Mouse (Mus musculus) hindbrain, embryonic 14.5 days (tissue): ENCODE results near the gene Lamb3. TPM values are rescaled to one million over a fixed set of nuclear protein-coding genes. Genes with fewer than 3 reads are reported as not detected.

Source experiments
- ATAC-seq: fragments of 200-750 bp; cut with Nextera tagmentation; 2 replicates; pipeline ENCODE4 v1.8.0; 2017; ENCODE audit warnings: moderate number of reproducible peaks, mild to moderate bottlenecking, moderate TSS enrichment, moderate library complexity; ENCODE audit not compliant: low FRiP score
- DNase-seq: peaks from one replicate; pipeline ENCODE4 v3.0.0-alpha.2; 2015; ENCODE audit warnings: low spot score
- H3K27ac ChIP-seq: fragments of 300-500 bp; sonication (generic); 2 replicates; pipeline ENCODE4 v1.5.1; 2014; ENCODE audit warnings: mild to moderate bottlenecking, moderate library complexity
- H3K27me3 ChIP-seq: fragments of 300-500 bp; sonication (generic); 2 replicates; pipeline ENCODE4 v1.6.1; 2014; ENCODE audit warnings: mild to moderate bottlenecking, low read length, mixed read lengths; ENCODE audit not compliant: control insufficient read depth, insufficient read depth
- H3K36me3 ChIP-seq: fragments of 300-500 bp; sonication (generic); replicated peaks from 2 replicates; pipeline ENCODE4 v1.6.1; 2014; ENCODE audit not compliant: control insufficient read depth, insufficient read depth
- H3K4me1 ChIP-seq: fragments of 300-500 bp; sonication (generic); replicated peaks from 2 replicates; pipeline ENCODE4 v1.6.1; 2014; ENCODE audit warnings: antibody characterized with exemption, low read length, mixed read lengths; ENCODE audit not compliant: control insufficient read depth, insufficient read depth
- H3K4me2 ChIP-seq: fragments of 300-500 bp; sonication (generic); replicated peaks from 2 replicates; pipeline ENCODE4 v1.6.1; 2014; ENCODE audit warnings: mild to moderate bottlenecking, moderate library complexity
- H3K4me3 ChIP-seq: fragments of 300-500 bp; sonication (generic); replicated peaks from 2 replicates; pipeline ENCODE4 v1.5.1; 2014; ENCODE audit warnings: mild to moderate bottlenecking, low read length
- H3K9ac ChIP-seq: fragments of 300-500 bp; sonication (generic); 2 replicates; pipeline ENCODE4 v1.6.1; 2014
- H3K9me3 ChIP-seq: fragments of 300-500 bp; sonication (generic); 2 replicates; pipeline ENCODE4 v1.6.1; 2016; ENCODE audit warnings: low read length; ENCODE audit not compliant: control insufficient read depth
- WGBS: fragments of 180-500 bp; shearing (Covaris S2); extraction: QIAGEN DNeasy Blood & Tissue Kit; methylation state at CpG from one replicate; pipeline ENCODE4 v1.1.7; 2014; 5-methylcytosine and 5-hydroxymethylcytosine counted together
- polyA plus RNA-seq: library from polyadenylated mRNA; unstranded; fragments of >200 nt; fragmentation: Nextera tagmentation; extraction: Ambion mirVana; gene quantifications from 2 replicates; pipeline ENCODE4 v1.2.1, GENCODE M21; 2014

The Lamb3 gene
- polyA plus RNA-seq, 1 experiment from 2014 or later, result 0.31 TPM

DNA sequence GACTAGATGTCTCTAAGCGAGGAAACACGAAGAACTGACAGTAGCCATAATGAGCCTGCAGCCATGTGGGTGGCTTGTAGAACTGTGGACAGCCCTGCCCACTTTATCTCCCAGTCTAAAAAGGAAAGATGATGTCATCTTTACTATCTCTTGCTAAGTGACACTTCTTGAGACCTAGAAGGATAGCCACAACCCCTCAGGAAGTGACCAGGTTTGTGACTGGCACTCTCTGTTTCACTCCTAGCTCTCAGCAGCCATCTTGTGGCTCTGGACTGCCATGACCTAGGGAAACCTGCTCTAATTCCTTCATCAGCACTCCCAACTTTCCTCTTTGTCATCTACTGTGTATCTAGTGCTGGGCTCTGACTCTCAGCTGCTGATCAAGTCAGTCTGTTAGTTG, 9.2 kb upstream of the Lamb3 start:
- DNase-seq (no peak), ATAC-seq (no peak)
- no peaks in the 10 kb centered on the region for H3K36me3 ChIP-seq
- no peaks in the 10 kb centered on the region for H3K4me1 ChIP-seq
- H3K4me3 ChIP-seq, result no peak overlapping the region
- no peak overlapping the region for H3K4me2 ChIP-seq
- no peaks in the 10 kb centered on the region for H3K27me3 ChIP-seq
- H3K9me3 ChIP-seq, result no peaks in the 10 kb centered on the region
- H3K9ac ChIP-seq, result no peak overlapping the region
- WGBS, result 86% methylated on average over 2 of the region's 2 CpGs
- H3K27ac ChIP-seq, result no peak overlapping the region

DNA sequence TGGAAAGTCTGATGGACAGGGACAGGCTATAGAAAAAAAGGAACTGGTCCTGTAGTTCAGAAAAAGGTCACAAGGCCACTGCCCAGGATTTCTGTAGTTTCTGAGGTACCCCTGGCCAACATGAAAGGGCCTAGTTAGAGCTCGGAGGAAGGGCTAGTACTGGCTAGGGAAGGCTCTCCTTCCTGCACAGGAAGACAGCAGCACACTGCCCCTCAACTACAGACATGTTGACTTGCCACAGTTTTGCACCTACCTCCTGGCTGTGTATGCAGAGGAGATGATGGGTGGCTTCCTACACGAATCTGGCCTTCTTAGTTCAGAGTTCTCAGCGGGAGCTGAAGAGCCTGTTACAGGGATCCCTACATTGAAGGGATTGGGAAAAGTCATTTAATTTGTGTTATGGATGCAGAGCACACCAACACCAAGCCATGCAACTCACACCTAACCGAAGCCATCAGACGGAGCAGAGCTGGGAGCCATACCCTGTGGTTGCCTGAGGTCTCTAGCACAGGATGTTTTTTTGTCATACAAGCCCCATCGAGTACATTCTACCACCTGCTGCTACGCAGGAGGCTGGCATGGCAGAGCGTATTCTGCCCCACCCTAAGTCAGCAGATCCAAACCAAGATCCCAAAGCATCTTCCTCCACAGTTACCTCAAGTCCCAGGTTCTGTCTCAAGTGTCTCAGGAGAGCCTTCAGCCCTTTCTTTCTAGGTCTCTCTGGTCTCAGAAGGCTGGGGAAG, 6.7 kb upstream of the Lamb3 start:
- Histone ChIP-seq H3K4me3 (no peak overlapping the region), H3K27me3 (no peaks in the 10 kb centered on the region), H3K9ac (no peak overlapping the region), H3K4me1 (no peaks in the 10 kb centered on the region), H3K9me3 (no peaks in the 10 kb centered on the region), H3K4me2 (no peak overlapping the region), H3K36me3 (no peaks in the 10 kb centered on the region), H3K27ac (no peak overlapping the region)
- DNase-seq (no peak), ATAC-seq (no peak)
- WGBS, result 86% methylated on average over 8 of the region's 8 CpGs

- no peaks in the 10 kb centered on the region for H3K27me3 ChIP-seq
- H3K9ac ChIP-seq, result no peak within 1 kb of the TSS
- no peak within 1 kb of the TSS for H3K4me3 ChIP-seq
- H3K4me2 ChIP-seq, result no peak within 1 kb of the TSS
- H3K36me3 ChIP-seq, result no peaks in the 10 kb centered on the region
- no peak within 1 kb of the TSS for H3K27ac ChIP-seq
- WGBS, result 75% methylated on average over 5 of the region's 5 CpGs
- no peak for ATAC-seq
- H3K4me1 ChIP-seq, result no peaks in the 10 kb centered on the region
- H3K9me3 ChIP-seq, result no peaks in the 10 kb centered on the region
- DNase-seq, result no peak
Observed at GRCm38 (mm10) chr1:193201383-193201778, 6.1 kb upstream of the Lamb3 start, which contains the start of gene Traf3ip3. Gene Traf3ip3, minus strand, starts transcription at chr1:193201703.

DNA sequence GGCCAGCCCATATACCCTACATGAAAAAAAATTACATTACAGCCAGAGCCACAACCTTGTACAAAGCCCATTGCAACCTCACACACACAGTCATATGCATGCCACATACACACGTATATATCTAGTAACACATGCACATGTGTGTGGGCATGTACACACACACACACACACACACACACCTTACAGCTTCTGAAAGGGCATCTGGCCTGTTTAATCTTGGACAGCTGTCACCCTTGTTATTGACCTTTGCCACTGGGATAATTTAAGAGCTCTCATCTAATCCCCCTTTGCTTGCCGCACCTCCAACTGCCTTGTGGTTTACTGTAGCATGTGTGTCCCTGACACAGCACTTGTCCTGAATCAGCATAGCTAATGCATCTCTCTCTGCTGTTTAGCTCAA, 3.7 kb upstream of the Lamb3 start:
- 93% methylated on average over 2 of the region's 2 CpGs for WGBS
- Histone ChIP-seq H3K27me3 (no peaks in the 10 kb centered on the region), H3K9me3 (no peaks in the 10 kb centered on the region), H3K4me1 (no peaks in the 10 kb centered on the region), H3K4me2 (no peak overlapping the region), H3K27ac (no peak overlapping the region), H3K36me3 (no peaks in the 10 kb centered on the region), H3K9ac (no peak overlapping the region), H3K4me3 (no peak overlapping the region)
- no peak for ATAC-seq
- no peak for DNase-seq

- H3K9ac ChIP-seq, result no peak overlapping the region
- ATAC-seq (no peak), DNase-seq (no peak)
- no peak overlapping the region for H3K27ac ChIP-seq
- no peaks in the 10 kb centered on the region for H3K27me3 ChIP-seq
- H3K9me3 ChIP-seq, result no peaks in the 10 kb centered on the region
- 97% methylated on average over 2 of the region's 2 CpGs for WGBS
- no peaks in the 10 kb centered on the region for H3K4me1 ChIP-seq
- no peaks in the 10 kb centered on the region for H3K36me3 ChIP-seq
- H3K4me2 ChIP-seq, result no peak overlapping the region
- H3K4me3 ChIP-seq, result no peak overlapping the region
Observed at GRCm38 (mm10) chr1:193205431-193205830, 2.1 kb upstream of the Lamb3 start.

GRCm38 (mm10) chr1:193208178-193208577, 679 bp downstream of the Lamb3 start:
- H3K27me3 ChIP-seq, result no peaks in the 10 kb centered on the region
- H3K4me1 ChIP-seq, result no peaks in the 10 kb centered on the region
- no peak overlapping the region for H3K4me2 ChIP-seq
- no peak overlapping the region for H3K9ac ChIP-seq
- H3K27ac ChIP-seq, result no peak overlapping the region
- no peaks in the 10 kb centered on the region for H3K36me3 ChIP-seq
- ATAC-seq (no peak), DNase-seq (no peak)
- WGBS, result 46% methylated on average over 2 of the region's 2 CpGs
- no peak overlapping the region for H3K4me3 ChIP-seq
- H3K9me3 ChIP-seq, result no peaks in the 10 kb centered on the region

DNA sequence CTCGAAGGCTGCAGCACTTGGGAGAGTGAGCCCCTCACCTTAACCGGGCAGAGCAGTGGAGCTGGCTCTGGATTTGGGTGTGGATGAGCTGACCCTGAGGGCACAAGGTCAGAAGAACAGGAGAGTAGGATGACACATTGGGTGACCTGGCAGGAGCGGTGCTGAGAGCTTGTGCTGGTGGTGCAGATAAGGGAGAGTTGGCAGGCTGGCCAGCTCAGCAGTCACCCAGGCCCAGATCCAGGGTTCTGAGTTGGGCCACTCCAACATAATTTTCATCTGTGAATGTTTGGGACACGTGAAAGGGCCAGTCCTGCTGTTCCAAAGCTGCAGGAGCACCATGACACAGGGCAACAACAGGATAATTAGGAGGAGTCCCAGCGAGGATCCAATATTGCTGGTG, 3.9 kb downstream of the Lamb3 start:
- no peaks in the 10 kb centered on the region for H3K9me3 ChIP-seq
- H3K4me3 ChIP-seq, result no peak overlapping the region
- ATAC-seq (no peak), DNase-seq (no peak)
- H3K36me3 ChIP-seq, result no peaks in the 10 kb centered on the region
- WGBS, result 76% methylated on average over 5 of the region's 5 CpGs
- no peak overlapping the region for H3K4me2 ChIP-seq
- H3K27me3 ChIP-seq, result no peaks in the 10 kb centered on the region
- H3K4me1 ChIP-seq, result no peaks in the 10 kb centered on the region
- H3K27ac ChIP-seq, result no peak overlapping the region
- no peak overlapping the region for H3K9ac ChIP-seq

DNA sequence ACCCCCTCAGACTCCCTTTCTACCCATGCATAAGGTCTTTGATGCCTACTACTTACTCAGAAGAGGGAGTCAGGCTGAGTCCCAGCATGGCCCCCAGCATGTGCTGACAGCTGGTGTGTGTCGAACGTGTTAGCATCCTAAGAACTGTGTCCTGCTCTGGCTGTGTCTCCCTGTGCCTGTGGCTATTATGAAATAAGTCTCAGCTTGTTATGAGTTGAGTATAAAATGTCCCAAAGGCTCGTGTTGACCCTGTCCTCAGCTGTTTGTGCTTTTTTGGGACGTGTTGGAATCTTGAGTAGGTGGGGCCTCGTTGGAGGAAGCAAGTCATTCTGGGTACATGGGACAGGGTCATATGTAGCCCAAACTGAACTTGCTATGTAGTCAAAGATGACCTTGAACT, 6.6 kb downstream of the Lamb3 start:
- no peaks in the 10 kb centered on the region for H3K36me3 ChIP-seq
- H3K9ac ChIP-seq, result no peak overlapping the region
- H3K4me1 ChIP-seq, result no peaks in the 10 kb centered on the region
- DNase-seq (no peak), ATAC-seq (no peak)
- no peak overlapping the region for H3K4me3 ChIP-seq
- no peak overlapping the region for H3K27ac ChIP-seq
- no peaks in the 10 kb centered on the region for H3K27me3 ChIP-seq
- no peaks in the 10 kb centered on the region for H3K9me3 ChIP-seq
- no peak overlapping the region for H3K4me2 ChIP-seq
- 77% methylated on average over 5 of the region's 5 CpGs for WGBS

GRCm38 (mm10) chr1:193216000-193216399, 8.5 kb downstream of the Lamb3 start:
- no peak overlapping the region for H3K4me2 ChIP-seq
- DNase-seq, result no peak
- no peak for ATAC-seq

DNA sequence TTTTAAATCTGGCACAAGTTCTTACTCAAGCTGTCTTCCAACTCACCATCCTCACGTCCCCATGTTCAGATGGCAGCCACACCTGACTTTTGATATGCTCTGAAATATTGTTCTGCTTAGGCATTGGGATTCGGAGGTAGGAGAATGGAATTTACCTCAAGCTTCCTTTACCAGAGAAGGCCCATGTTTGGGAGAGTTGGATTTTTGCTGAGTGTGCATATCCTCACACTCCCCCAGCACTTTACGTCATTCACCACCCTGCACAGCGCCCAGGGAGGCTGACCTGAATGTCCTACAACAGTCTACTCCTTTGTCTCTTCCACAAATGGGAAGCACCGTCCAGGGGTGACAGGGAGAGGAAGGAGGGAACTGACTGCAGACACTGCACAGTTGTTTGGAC, 12.9 kb downstream of the Lamb3 start:
- H3K9ac ChIP-seq, result no peak overlapping the region
- H3K27ac ChIP-seq, result no peak overlapping the region
- no peak for ATAC-seq
- H3K9me3 ChIP-seq, result no peaks in the 10 kb centered on the region
- no peak overlapping the region for H3K4me2 ChIP-seq
- no peaks in the 10 kb centered on the region for H3K4me1 ChIP-seq
- no peaks in the 10 kb centered on the region for H3K27me3 ChIP-seq
- no peak for DNase-seq
- H3K4me3 ChIP-seq, result no peak overlapping the region
- 64% methylated on average over 5 of the region's 5 CpGs for WGBS
- no peaks in the 10 kb centered on the region for H3K36me3 ChIP-seq

More at GRCm38 (mm10) chr1:193216000-193216399, 8.5 kb downstream of the Lamb3 start:
- no peak overlapping the region for H3K27ac ChIP-seq
- 76% methylated on average over 3 of the region's 3 CpGs for WGBS
- H3K9me3 ChIP-seq, result no peaks in the 10 kb centered on the region
- H3K4me3 ChIP-seq, result no peak overlapping the region
- H3K27me3 ChIP-seq, result no peaks in the 10 kb centered on the region
- no peaks in the 10 kb centered on the region for H3K4me1 ChIP-seq
- H3K36me3 ChIP-seq, result no peaks in the 10 kb centered on the region
- no peak overlapping the region for H3K9ac ChIP-seq
